Mouse (Mus musculus) hindlimb bud, embryonic 11.5 days (tissue): Measurements from ENCODE around the gene Map3k1.

Source experiments
- DNase-seq: peaks from one replicate; pipeline ENCODE4 v3.0.0-alpha.2; 2012; ENCODE audit warnings: low read depth, low spot score; ENCODE audit errors: extremely low spot score

The Map3k1 gene

DNA sequence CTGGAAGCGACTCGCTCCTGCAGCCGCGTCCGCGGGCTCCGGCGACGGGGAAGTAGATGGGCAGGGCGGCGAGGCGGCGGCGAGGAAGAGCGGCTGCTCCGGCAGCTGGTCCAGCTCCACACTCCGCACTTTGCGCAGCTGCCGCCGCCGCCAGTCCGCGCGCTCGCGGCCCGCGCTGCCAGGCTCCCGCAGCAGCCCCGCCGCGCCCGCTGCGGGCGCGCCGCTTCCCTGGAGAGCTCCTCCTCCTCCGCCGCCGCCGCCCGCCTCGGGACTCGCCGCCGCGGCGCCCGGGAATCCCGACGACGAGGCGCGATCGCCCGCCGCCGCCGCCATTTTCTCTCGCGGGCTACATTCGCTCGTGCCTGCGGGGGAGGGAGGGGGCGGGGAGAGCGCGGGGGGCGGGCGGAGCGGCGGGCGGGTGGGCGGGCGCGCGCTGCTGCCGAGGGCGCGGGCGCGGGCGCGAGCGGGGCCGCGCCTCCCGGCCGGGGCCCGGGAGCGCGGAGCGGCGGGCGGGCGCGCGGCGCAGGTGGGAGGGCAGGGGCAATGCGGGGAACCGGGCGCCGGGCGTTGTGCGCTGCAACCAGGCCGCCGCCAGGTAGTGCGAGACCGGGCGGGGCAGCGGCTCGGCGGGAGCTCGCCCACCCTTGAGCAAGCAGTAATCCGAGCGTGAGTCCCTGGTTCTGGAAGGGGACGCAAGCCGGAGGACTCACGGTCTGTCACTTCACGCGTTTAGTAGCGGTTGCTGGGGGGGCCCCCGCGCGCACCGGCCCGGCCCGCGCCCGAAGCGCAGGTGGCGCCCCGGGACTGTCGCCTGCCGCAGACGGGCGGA, at the start of gene Map3k1:
Gene Map3k1 (minus strand): TSS at position 357 of the 829 bp plus-strand sequence.
- DNase-seq: no peak

DNA sequence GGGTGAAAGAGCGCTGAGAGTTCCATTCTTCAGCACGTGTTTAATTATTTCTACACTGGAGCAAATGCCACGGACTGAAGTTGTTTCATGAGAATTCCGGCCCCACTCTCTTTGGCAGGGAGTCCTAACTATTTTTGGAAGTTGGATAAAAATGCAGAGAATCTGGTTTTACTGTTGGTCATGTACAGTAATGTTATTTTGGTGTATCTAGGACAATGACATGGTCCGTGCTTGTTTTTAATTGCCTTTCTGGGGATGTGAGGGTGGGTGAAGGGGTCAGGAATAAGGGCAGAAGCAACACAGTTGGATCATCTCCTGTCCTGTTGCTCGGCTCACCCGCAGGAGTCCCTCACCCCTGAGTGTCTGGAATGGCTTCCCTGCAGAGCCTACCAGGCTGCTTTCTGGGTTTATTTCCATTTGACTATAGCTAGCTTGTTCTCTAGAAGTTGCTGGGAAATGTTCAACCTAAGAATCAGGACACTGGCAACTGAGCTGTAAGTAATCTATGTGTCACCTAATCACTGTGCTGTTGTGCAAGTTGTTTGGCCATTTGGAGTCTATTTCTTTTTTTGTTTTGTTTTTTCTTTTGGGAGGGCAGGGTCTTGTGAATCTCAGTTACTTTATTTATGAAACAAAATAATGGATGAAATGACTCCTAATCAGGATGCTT, 48.1 kb upstream of the Map3k1 start:
- DNase-seq: no peak

GRCm38 (mm10) chr13:111856232-111856631, 47.4 kb upstream of the Map3k1 start:
- no peak for DNase-seq

GRCm38 (mm10) chr13:111852451-111853224, 43.8 kb upstream of the Map3k1 start:
- no peak for DNase-seq

- DNase-seq: no peak
Measured at GRCm38 (mm10) chr13:111850046-111850837, 41.4 kb upstream of the Map3k1 start.

GRCm38 (mm10) chr13:111845471-111845870, 36.7 kb upstream of the Map3k1 start:
- DNase-seq: no peak

GRCm38 (mm10) chr13:111844313-111844712, 35.5 kb upstream of the Map3k1 start:
- DNase-seq: no peak

DNA sequence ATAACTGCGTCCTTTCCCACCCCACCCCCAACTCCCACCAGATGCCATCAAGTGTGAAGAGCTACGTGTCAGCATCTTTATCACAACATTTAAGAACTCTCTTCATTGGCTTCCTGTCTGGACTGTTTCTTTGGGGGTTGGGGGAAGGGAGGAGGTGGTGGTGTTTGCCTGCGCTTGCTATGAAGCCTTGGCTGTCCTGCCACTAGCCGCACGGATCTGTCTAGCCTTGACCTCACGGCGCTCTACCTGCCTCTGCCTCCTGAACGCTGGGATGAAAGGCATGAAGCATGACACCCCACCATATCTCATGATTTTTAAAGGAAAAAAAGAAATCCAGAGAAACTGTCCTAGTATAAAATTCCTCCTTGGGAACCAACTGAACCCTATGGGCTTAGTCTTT, 27.0 kb upstream of the Map3k1 start:
- no peak for DNase-seq

- DNase-seq: no peak
Measured at GRCm38 (mm10) chr13:111834613-111835012, 25.8 kb upstream of the Map3k1 start.

DNA sequence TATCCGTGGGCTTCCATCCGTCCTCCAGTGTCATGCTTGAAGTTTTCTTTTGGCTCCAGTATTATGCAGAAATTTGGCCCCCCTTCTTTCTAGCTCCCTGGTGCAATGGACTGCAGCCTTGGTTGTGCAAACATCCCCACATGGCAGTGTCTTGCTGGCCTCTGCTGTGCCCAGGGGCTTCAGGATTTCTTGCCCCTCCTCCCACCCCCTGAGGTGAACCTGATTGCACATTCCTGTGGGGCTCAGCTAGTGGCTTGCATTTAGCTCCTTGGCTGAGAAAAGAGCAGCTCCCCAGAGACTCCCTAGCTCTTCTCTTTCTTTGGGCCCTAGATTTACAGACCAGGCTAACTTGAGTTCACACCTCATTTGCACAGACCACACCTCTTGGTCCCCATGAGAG, 20.7 kb upstream of the Map3k1 start:
- DNase-seq: no peak

DNA sequence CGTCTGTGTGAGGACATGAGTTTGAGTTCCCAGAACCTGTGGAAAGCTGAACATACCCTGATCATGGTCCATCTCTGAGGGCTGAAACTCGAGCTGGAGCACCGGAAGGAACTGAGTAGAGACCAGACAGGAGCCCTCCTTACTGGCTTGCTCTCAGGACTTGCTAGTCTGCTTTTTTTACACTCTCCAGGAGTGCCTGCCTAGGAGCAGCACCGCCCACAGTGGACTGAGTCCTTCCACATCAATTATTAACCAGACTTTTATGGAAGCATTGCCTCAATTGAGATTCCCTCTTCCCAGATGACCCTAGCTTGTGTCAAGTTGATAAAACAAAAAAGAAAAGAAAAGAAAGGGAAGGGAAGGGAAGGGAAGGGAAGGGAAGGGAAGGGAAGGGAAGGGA, 18.7 kb upstream of the Map3k1 start:
- no peak for DNase-seq

- no peak for DNase-seq
Measured at GRCm38 (mm10) chr13:111824178-111824577, 15.4 kb upstream of the Map3k1 start.

DNA sequence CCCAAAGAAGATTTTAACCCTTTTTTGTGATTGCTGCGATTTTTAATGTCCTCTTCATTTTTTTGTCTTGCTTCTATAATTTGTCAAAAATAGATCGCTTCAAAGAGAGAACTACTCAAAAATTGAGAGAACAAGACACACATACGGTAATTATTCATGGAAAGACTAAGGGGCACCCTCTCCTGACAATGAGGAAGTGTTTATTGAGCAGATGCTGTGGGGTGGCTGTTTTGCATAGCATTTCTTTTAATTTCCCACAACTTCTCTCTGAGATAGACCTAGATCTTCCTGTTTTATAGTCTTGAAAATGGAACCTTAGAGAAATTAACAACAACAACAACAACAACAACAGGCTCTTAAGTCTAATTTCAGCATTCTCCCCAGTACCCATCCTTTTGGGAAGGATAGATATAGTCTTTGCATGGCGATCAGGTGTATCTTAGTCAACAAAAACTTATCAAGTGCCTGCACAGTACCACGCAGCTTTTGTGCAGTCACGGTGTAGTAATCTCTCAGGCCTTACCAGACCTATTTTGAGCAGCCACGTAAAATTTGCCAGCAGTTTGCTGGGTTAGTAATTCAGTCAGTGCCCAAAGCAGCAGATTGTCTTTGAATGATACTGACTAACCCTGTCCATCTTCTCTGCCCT, 13.1 kb upstream of the Map3k1 start:
- no peak for DNase-seq

DNA sequence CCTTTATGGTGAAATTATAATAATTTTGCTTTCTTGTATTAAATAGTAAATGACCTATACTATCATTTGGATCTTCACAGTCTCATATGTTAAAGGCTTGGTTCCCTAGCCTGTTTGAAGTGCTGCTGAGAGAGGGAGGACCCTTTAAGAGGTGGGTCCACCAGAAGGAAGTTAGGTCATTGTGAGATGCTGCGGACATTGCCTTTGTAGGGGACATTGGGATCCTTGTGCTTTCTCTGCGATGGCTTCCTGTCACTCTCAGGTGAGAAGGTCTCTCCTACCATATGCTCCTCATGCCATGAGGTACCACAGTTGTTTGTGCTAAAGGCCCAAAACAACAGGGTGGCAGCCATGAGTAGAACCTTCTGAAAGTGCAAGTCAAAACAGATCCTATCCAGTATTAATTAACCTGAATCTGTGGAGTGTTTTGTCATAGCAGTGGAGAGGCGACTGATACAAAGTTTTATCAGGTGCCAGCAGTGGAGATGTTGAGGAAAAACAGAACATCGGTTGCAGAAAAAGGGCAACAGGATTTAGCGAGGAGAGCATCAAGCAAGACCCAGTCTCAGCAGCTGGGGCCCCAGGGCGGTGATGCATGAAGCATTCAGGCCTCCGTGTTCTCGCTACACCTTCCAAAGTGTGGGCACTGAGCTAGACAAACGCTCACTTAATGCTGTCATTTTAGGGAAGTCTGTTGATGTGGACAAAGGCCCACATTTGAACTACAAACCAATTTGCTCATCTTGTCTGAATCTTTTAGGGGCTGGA, 11.0 kb upstream of the Map3k1 start:
- DNase-seq: no peak

DNA sequence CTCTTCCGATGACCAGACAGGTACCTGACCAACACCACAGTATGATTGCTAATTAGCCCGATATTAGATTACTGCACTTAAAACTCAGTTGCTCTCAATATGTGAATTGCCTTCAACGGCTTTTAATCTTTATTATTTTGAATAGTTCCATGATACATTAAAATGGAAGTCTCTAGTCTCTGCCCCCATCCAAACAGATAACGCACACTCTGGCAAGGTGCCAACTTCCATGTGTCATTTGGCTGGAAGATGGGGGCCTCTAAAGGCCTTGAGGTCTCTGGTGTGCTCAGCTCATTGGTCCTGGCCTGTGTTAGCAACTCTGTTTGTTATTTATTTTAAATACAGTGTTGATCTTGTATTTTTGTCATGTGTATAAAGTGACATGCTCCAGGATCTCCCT, 10.3 kb upstream of the Map3k1 start:
- DNase-seq: no peak

DNA sequence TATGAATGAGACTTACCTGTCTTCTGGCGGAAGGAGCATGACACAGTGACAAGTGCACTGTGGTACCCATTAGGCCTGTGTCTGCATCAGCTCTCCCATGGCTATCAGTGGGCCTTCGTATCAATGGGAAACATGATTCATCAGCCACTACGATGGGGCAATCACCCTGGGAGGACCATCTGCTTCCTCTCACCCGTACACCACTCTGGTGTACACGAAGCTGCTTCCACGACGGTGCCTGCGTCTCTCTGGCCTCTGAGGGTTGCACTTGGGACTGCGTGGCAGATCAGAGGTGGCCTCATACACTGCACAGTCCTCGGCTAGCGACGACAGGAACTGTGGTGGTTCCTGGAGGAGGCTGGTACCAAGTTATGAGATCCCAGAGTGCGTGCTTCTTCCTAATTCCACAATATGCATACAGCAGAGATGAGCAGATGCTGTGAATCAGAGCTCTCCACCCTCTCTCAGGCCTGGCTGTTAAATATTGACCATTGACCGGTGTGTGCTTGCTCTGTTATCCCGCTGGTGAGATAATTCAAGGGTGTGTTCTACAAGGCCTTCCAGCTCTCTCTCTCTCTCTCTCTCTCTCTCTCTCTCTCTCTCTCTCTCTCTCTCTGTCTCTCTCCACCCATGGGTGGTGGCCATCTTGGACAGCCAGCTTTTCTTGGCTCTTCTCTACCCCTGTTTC, 9.6 kb upstream of the Map3k1 start:
- no peak for DNase-seq

- no peak for DNase-seq
Measured at GRCm38 (mm10) chr13:111817773-111818172, 9.0 kb upstream of the Map3k1 start.

DNA sequence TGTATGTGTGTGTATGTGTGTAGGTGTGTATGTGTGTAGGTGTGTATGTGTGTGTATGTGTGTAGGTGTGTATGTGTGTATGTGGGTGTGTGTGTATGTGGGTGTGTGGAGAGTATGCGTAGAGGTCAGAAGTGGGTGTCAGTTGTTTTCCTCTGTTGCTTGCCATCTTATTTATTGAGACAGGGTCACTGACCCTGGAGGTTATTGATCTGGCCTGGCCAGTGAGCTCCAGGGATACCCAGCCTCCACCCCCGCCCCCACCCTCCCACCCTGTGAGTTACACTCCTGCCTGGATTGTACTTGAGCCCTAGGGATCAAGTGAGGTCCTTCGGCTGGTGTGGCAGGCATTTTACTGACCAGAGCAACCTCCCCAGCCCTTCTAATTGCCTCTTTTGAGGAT, 7.6 kb upstream of the Map3k1 start:
- no peak for DNase-seq

DNA sequence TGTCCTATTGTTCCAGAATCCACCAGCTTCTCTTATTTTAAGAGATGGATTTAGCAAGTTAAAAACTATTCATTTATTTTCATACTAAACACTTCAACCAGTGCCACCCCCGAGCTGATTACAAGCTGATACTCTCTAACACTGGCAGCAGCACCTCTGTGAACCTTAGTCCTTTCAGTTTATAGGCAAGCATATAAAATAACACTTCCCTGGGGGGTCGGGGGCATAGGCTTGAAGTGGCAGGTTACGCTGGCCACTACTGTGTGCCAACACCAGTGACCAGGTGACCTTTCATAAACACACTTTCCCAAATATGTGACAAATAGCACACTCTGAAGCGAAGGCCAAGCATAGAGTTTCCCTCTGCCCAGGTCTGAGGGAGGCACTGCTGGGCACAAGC, 6.7 kb upstream of the Map3k1 start:
- no peak for DNase-seq
